Mouse (Mus musculus) CH12.LX (cell line): ENCODE measurements around the gene Rnf7.

Source experiments
- CTCF ChIP-seq, 2 experiments: IDR thresholded peaks in 1 of 2; conservative IDR thresholded peaks in 1 of 2; 2 replicates each; pipeline ENCODE4 v1.5.1; 2011 to 2012; ENCODE audit warnings: low read depth in 2 of 2, low read length in 2 of 2, improper control_type of control experiment in 1 of 2, inconsistent platforms in 1 of 2, mild to moderate bottlenecking in 1 of 2, moderate library complexity in 1 of 2
- E2F4 ChIP-seq: IDR thresholded peaks from 2 replicates; pipeline ENCODE4 v1.6.1; 2011; ENCODE audit warnings: low read depth, low read length, improper control_type of control experiment; ENCODE audit not compliant: insufficient replicate concordance
- POLR2AphosphoS2 ChIP-seq: IDR thresholded peaks from 2 replicates; pipeline ENCODE4 v1.6.1; 2011; ENCODE audit warnings: low read depth, low read length, improper control_type of control experiment
- SMC3 ChIP-seq: IDR thresholded peaks from 2 replicates; pipeline ENCODE4 v1.6.1; 2011; ENCODE audit warnings: low read depth, low read length, improper control_type of control experiment

DNA sequence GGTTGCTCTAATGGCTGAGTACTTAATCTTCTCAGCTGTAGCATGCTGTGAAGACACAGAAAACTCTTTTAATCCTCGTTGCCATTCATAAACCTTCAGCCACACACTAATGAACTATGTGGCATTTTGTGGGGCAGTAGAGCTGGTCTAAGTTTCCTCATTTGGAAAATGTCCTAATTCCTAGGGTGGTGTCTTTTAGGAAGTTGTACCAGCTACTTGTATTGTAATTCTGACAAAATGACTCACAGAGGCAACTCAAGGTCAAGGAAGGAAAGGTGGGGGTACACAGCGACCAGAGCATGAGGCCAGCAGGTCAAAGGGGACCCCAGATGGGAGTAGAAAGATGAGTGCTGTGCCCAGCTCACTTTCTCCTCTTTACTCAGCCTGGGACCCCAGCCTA lies 5.2 kb upstream of the Rnf7 start:
- TF ChIP-seq POLR2AphosphoS2 (no peak), SMC3 (no peak), CTCF (conservative IDR thresholded peaks at IDR 0.05 in 1 of 2, IDR thresholded peaks at IDR 0.05 in 1 of 2; ENCODE audit: low read depth in 2 of 2, low read length in 2 of 2) (no peak), E2F4 (no peak)
